Mouse (Mus musculus) cortical plate, adult 2 months (tissue): Measurements from ENCODE around the gene Cdh10.

ENCODE experiments used
- CTCF ChIP-seq: fragments of 200-500 bp; IDR thresholded peaks from 2 replicates; pipeline ENCODE4 v1.5.1; 2011; ENCODE audit warnings: mild to moderate bottlenecking, control low read depth, low read length; ENCODE audit not compliant: insufficient read depth; ENCODE audit errors: extremely low read depth
- POLR2A ChIP-seq: fragments of 200-500 bp; IDR thresholded peaks from 2 replicates; pipeline ENCODE4 v1.6.1; 2011; ENCODE audit warnings: mild to moderate bottlenecking, low read length, control low read depth; ENCODE audit not compliant: insufficient read depth; ENCODE audit errors: extremely low read depth

DNA sequence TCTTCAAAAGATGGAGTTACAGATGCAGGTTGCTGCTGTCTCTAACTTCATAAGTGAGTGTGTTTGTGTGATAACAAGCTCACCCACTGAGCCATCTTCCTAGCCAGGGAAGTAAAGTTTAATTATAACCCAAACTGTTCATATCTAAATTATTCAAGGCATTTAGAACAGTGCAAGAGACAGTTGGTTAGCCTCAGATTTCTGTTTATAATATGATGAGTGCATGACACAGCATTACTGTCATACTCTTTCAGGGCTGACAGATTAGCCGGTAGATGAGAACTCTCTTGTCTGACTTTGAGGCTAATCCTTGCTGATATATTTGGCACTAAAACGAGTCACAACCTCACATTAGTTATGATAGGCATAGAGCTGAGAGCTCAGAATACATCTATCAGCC lies 70.2 kb downstream of the Cdh10 start:
- TF ChIP-seq CTCF (no peak), POLR2A (no peak)
